Mouse (Mus musculus) Muller cell, postnatal 12 days (primary cell): ENCODE data around the gene Eef1a2.

Source experiments
- DNase-seq: peaks from one replicate; pipeline ENCODE4 v3.0.0-alpha.2; 2015; ENCODE audit errors: inconsistent ontology term

The Eef1a2 gene

GRCm38 (mm10) chr2:181133837-181134590, 22.8 kb downstream of the Eef1a2 start:
- no peak for DNase-seq

DNA sequence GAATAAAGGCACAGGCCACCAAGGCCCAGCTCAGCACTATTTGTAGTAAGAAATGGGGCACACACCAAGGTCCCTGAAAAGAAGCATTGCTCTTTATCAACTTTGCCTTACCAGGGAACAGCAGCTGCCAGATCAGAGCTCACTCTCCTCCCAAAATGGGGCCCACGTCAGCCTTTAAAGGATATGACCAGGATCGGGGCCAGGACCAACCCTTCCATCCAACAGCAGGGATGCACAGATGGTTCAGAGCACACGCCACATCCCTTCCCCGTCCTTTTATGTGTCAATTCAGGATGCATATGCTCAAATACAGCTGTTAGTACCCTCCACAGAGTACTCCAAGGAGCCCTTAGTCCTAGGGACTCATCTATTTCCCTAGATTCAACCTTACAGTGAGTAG, 26.6 kb downstream of the Eef1a2 start:
- no peak for DNase-seq

- DNase-seq, result no peak
These were observed 27.9 kb downstream of the Eef1a2 start for GRCm38 (mm10) chr2:181128963-181129362.

DNA sequence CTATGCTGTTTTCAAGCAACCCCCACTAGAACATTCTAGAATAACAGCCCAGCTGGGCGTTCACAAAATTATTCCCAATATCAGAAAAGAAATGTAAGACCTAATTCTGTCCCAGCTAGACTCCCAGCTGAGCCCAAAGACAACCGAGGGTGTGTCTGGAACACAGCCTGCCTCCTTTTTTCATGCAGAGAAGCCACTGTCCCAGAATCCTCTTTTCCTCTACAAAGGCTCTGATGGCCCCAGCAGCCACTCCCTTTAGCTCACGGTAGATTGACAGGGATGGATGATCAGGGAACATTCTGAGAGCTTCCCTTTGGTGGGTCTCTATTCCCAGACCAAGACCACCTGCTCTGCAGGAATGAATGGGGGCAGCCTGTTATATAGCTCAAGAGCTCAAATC, 29.0 kb downstream of the Eef1a2 start:
- DNase-seq, result no peak

- no peak for DNase-seq
These were observed 30.9 kb downstream of the Eef1a2 start for GRCm38 (mm10) chr2:181125726-181126455.

- DNase-seq, result no peak
These were observed 34.2 kb downstream of the Eef1a2 start for GRCm38 (mm10) chr2:181122642-181123041.

DNA sequence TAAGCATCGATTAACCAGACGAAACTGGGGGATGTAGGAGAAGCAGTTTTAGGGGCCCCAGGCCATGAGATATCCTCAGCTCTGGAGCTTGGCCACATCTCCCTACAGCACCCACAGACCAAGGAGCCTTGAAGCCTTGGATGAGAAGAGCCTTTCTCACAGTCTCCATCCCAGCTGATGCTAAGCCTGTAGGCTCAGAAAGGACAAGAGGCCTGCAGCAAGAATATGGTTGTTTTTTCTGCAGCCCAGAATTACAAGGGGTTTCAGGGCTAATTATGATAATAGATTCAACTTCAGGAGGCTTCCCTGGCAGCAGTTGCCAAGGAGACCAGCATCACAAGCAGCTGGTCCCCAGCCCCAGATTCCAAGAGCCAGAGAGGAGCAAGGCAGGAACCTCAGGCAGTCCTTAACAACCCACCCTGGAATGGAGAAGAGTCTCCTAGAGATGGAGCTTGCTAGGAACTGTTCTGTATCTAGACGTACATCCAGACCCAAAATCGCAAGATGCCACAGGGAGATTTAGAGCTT, 35.8 kb downstream of the Eef1a2 start:
- DNase-seq, result no peak

GRCm38 (mm10) chr2:181119952-181120351, 36.9 kb downstream of the Eef1a2 start:
- DNase-seq, result no peak

- no peak for DNase-seq
These were observed 40.4 kb downstream of the Eef1a2 start for GRCm38 (mm10) chr2:181116436-181116835.

- no peak for DNase-seq
These were observed 41.4 kb downstream of the Eef1a2 start for GRCm38 (mm10) chr2:181115367-181115766.

- DNase-seq, result no peak
These were observed 43.0 kb downstream of the Eef1a2 start for GRCm38 (mm10) chr2:181113762-181114361.

DNA sequence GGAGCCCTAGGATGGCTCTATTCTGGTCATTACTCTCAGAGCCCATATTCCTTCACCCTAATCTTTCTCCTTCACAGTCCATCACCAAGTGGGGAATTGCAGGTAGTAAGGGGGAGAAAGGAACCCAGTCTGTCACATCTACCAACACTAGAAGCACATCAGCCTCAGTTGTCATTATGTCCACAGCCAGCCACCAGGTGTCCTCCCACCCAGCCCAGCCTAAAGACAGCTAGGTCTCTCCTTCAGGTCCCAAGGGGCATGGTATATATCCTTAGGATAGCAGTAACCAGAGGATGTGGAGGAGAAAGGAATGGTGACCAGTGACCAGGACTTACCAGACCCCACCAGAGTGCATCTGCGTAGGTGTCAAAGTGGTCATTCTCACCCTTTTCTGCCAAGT, 45.1 kb downstream of the Eef1a2 start:
- no peak for DNase-seq

DNA sequence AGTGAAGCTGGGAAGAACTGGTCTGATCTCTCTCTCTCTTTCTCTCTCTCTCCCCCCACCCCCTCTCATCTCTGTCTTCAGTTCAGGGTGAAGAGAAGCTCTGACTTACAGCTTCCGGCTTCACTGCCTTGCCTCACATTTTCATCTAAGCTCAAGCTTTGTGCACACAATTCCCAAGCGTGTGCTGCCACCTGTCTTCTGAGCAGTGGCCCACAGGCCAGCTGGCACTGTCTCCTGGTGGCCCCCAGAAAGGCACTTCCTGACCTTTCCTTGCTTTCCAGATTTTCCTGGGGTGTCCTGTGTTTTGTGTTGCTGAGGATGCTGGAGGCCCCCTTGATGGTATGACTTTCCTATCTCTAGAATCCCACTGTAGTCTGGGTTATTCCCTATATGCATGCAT, 52.7 kb downstream of the Eef1a2 start:
- DNase-seq, result no peak

DNA sequence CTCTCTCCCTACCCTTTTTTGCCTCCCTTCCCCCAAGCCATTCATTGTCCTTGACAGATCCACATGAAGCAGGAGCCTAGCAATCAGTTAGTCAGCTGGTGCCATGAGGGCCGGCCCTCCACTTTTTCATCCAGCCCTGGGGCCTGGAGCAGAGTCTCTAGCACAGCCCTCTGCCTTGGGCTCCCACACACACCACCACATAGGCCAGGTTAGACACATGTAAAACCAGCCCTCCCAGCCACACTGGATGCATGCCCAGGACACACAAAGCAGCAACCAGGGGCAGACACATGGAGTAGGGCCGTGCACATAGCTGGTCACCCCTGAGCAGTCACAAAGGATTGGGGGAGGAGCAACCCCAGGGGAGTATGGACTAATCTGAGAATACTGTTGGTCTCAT, 54.7 kb downstream of the Eef1a2 start:
- no peak for DNase-seq

GRCm38 (mm10) chr2:181101626-181102025, 55.2 kb downstream of the Eef1a2 start:
- no peak for DNase-seq

DNA sequence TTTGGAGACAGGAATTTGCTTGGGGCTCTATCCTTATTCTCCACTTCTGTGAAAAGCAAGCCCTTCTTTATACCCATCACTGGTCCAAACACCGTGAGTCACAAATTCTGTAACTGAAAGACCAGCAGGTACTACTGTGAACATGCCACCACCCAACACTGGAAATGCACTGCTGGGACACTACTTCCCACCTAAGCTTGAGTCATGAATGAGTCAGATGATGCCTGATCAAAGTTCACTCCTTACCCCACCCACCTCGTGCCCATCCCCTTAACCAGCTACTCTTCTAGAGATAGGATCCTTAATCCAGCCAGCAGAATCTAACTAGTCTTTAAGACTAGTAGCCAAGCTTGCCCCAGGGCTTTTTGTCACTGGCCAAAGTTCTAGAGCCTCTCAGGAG, 56.7 kb downstream of the Eef1a2 start:
- no peak for DNase-seq
